In the genomic region with DNA sequence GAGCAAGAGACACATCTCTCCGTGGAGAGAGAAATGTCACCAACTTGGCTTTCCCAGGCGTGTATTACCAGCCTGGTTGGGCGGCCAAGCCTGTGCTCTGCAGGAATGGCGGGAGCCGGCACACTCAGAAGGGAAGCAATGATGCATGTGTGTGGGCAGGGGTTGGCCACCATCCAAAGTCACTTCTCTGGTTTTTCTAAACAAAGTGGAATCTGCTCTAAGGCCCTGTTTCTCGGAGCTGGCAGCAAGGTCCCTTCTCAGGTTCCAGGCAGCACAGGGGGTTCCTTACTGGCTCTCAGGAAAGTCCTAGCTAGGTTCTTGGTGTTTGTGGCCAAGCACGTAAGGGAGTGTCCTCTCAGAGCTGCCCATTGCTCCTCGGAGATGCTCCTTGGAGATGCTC, we compare ENCODE assay signal across 8 mouse cellular contexts. TPM values are rescaled to one million over a fixed set of nuclear protein-coding genes. Genes with fewer than 3 reads are reported as not detected.
DNase-seq lines count a peak whose midpoint lies in the region; ATAC-seq and TF ChIP-seq lines count a peak whose summit lies in the region.

No protein-coding gene starts in this region.

- no peaks in the 10 kb centered on the region for H3K36me3 ChIP-seq in heart, embryonic 10.5 days
- no peaks in the 10 kb centered on the region for H3K36me3 ChIP-seq in heart, adult 2 months (ENCODE audit: control insufficient read depth, insufficient read depth, low read length)
- no peaks in the 10 kb centered on the region for H3K36me3 ChIP-seq in midbrain, embryonic 16.5 days (ENCODE audit: control insufficient read depth, insufficient read depth, low read length)

- H3K27ac ChIP-seq in heart, embryonic 10.5 days, result peak overlapping the region; percentile 23; the same call in 1 of the 2 replicates
- H3K27ac ChIP-seq in heart, adult 2 months, result no peak overlapping the region
- no peak overlapping the region for H3K27ac ChIP-seq in midbrain, embryonic 16.5 days (ENCODE audit: low read length)

- H3K4me3 ChIP-seq in heart, embryonic 10.5 days, result no peak overlapping the region
- H3K4me3 ChIP-seq in heart, adult 2 months, result no peak overlapping the region
- H3K4me3 ChIP-seq in midbrain, embryonic 16.5 days (ENCODE audit: low read depth, low read length), result no peak overlapping the region

- H3K9me3 ChIP-seq in heart, embryonic 10.5 days, result no peaks in the 10 kb centered on the region
- H3K9me3 ChIP-seq in midbrain, embryonic 16.5 days (replicated peaks; ENCODE audit: control insufficient read depth, low read length, poor library complexity, severe bottlenecking), result no peaks in the 10 kb centered on the region

- H3K9ac ChIP-seq in heart, adult 2 months (ENCODE audit: low read depth, low read length), result no peak overlapping the region
- H3K9ac ChIP-seq in midbrain, embryonic 16.5 days (ENCODE audit: low read depth, low read length), result no peak overlapping the region

- H3K4me2 ChIP-seq in midbrain, embryonic 16.5 days (ENCODE audit: low read length), result no peak overlapping the region

- H3K27me3 ChIP-seq in heart, embryonic 10.5 days (ENCODE audit: insufficient read depth, poor library complexity, severe bottlenecking), result peaks cover 16% of the 10 kb centered on the region
- no peaks in the 10 kb centered on the region for H3K27me3 ChIP-seq in heart, adult 2 months (ENCODE audit: control insufficient read depth, insufficient read depth, low read length)
- no peaks in the 10 kb centered on the region for H3K27me3 ChIP-seq in midbrain, embryonic 16.5 days (ENCODE audit: control insufficient read depth, insufficient read depth, low read depth, low read length)

- intact Hi-C loops in heart, postnatal 25 days (cut with DNase I), result no loop called here
- intact Hi-C loops in left cerebral cortex, postnatal 4 days (cut with DNase I), result no loop called here
- intact Hi-C loops in heart, adult 2 months (cut with DNase I), result no loop called here

- no peak for TF ChIP-seq CTCF in heart, adult 2 months (IDR thresholded peaks at IDR 0.05)

- no peaks in the 10 kb centered on the region for H3K79me2 ChIP-seq in heart, adult 2 months (replicated peaks; ENCODE audit: control insufficient read depth, insufficient read depth, low read length)

- ATAC-seq in midbrain, embryonic 16.5 days, result no peak

- TF ChIP-seq POLR2A in heart, adult 2 months (IDR thresholded peaks at IDR 0.05; ENCODE audit: insufficient read depth, low read depth, low read length), result no peak

- H3K4me1 ChIP-seq in heart, embryonic 10.5 days, result peaks cover 40% of the 10 kb centered on the region
- no peaks in the 10 kb centered on the region; the same call in 1 of the 2 replicates for H3K4me1 ChIP-seq in heart, adult 2 months (ENCODE audit: control insufficient read depth, insufficient read depth, low read length)
- H3K4me1 ChIP-seq in midbrain, embryonic 16.5 days (ENCODE audit: control insufficient read depth, insufficient read depth, low read length), result peaks cover 3% of the 10 kb centered on the region

- TF ChIP-seq EP300 in heart, adult 2 months (IDR thresholded peaks at IDR 0.05; ENCODE audit: insufficient read depth, low read depth, low read length), result no peak

- WGBS in heart, embryonic 10.5 days, result 67% methylated on average over 8 of the region's 8 CpGs
- WGBS in heart, adult 2 months, result 67% methylated on average over 8 of the region's 8 CpGs
- 68% methylated on average over 8 of the region's 8 CpGs for WGBS in midbrain, embryonic 16.5 days

- DNase-seq in heart, embryonic 10.5 days (ENCODE audit: low spot score), result no peak
- no peak for DNase-seq in heart, postnatal 25 days (ENCODE audit: low spot score)
- DNase-seq in adipocyte (ENCODE audit: low spot score), result peak; percentile 3
- peak; percentile 43 for DNase-seq in kidney, adult 11 months
- DNase-seq in left cerebral cortex, postnatal 4 days, result peak; percentile 63
- DNase-seq in c-Kit-positive CD71-positive TER-119-positive erythroid progenitor cells, embryonic 14.5 days (ENCODE audit: low spot score), result no peak
- no peak for DNase-seq in heart, adult 2 months

RNA-seq across cellular contexts. Expression of gene Rph3al, which starts 58.2 kb away (rescaled TPM):
- polyA plus RNA-seq in heart, embryonic 10.5 days (2016; fragmentation: Nextera tagmentation; extraction: Ambion mirVana), result 3.9 and 4.1 TPM in 2 replicates
- 10 to 100 TPM in 1 of 2 experiments, 1 to 10 TPM in 1; 9.8 to 11.5 TPM for total RNA-seq in heart, postnatal 25 days (2021)
- 1 to 10 TPM; 2.9 to 4.3 TPM for total RNA-seq in left cerebral cortex, postnatal 4 days (2021)
- total RNA-seq in heart, adult 2 months (2021), result 10 to 100 TPM; 11.1 to 11.7 TPM
- 5.9 and 6.6 TPM in 2 replicates for polyA plus RNA-seq in heart, adult 2 months (2012; rRNA removed)
- 3.4 and 4.9 TPM in 2 replicates for polyA plus RNA-seq in midbrain, embryonic 16.5 days (2015; fragmentation: Nextera tagmentation; extraction: Ambion mirVana)

Comparison
In these comparisons a context has a peak if more than half of its experiments do, and no peak if none do; other contexts are left out.
1. DNase-seq: peak in adipocyte (single experiment), kidney, adult 11 months (single experiment) and left cerebral cortex, postnatal 4 days (single experiment); none in heart, embryonic 10.5 days (single experiment), heart, postnatal 25 days (single experiment), c-Kit-positive CD71-positive TER-119-positive erythroid progenitor cells, embryonic 14.5 days (single experiment) and heart, adult 2 months (0 of 2).